Mouse (Mus musculus): ENCODE results near the gene Serpina1c. TPM values are rescaled to one million over a fixed set of nuclear protein-coding genes. Genes with fewer than 3 reads are reported as not detected.
"Not testable (repeated sequence)": the region's sequence is repeated elsewhere in the genome, so short reads cannot be mapped to it uniquely, and the experiment has no call there.

Gene Serpina1c
- not detected in 2 replicates for polyA plus RNA-seq (2016; fragmentation: Nextera tagmentation; extraction: Ambion mirVana)

DNA sequence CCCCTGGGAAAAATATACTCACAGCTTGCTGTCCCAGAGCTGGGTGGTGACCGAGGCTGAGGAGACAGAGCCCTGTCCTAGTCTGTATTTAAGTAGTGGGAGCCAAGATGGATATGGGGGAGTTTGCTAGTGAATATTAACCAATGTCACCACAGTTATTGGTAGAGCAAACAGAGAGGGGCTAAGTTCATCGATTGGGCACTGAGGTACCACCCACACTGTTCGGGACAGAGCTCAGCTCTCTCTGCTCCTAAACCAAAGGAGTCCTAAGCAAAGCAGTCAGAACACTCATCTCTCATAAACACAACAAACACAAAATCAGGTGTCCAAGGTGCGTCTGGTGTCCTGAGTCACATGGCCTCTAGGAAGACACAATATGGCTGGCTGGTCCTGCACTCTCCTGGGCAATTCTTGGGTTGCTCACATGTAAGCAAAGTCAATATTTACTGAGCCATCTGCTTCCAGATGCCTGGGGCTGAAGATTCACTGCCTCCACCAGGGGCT is at the start of gene Serpina1c:
Serpina1c (minus strand) TSS at position 51 of the 504 bp plus-strand sequence.
- not testable (repeated sequence) for H3K4me1 ChIP-seq; H3K9ac ChIP-seq; H3K27ac ChIP-seq; H3K4me2 ChIP-seq (replicated peaks); H3K36me3 ChIP-seq; ATAC-seq (ENCODE audit: low FRiP score); H3K27me3 ChIP-seq; H3K4me3 ChIP-seq
- 89% methylated on average over 4 of the region's 4 CpGs for WGBS
- H3K9me3 ChIP-seq (replicated peaks) = peaks cover 16% of the 10 kb centered on the region

DNA sequence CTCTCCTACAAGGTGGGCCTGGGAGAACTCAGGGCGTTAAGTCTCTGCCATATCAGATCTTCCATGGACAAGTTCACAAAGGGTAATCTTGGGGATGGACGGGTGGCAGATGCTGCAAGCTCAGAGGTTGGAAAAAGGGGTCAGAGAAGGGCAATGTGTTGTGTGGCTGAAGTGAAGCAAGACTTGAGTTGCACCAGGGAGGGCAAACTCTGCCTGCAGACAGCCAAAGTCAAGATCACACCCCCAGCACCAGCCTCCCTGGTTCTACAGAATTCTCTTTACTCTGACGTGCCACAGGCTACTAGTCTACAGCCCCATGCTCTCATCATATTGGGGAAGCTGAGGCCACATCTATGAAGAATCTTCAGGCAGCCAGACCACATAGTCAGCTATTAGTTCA is 48.3 kb upstream of the Serpina1c start:
- not testable (repeated sequence) for H3K27me3 ChIP-seq; H3K4me1 ChIP-seq; H3K4me3 ChIP-seq; H3K4me2 ChIP-seq (replicated peaks); H3K27ac ChIP-seq; ATAC-seq (ENCODE audit: low FRiP score); H3K9ac ChIP-seq; H3K36me3 ChIP-seq
- 93% methylated on average over 3 of the region's 3 CpGs for WGBS
- H3K9me3 ChIP-seq (replicated peaks) = peaks cover 12% of the 10 kb centered on the region; the same call in 1 of the 2 replicates

DNA sequence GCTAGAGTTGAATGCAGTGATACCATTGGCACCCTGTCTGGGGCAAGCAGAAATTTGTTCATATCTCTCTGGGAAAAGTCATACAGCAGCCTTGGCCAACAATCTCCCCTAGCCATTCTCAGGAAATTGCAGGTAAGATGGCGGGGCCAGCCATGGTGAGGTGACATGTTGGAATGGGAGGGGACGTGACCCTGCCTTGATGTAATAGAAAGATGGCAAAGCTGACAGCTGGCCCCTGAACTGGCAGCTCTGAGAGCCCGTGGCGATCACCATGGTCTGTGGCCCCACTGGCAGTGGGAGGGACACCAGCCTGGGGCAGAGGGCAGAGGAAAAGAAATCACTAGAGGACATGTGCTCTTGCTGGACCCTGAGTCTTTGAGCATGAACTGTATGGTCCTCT is 41.6 kb upstream of the Serpina1c start:
- no peak overlapping the region for H3K9ac ChIP-seq
- peaks cover 27% of the 10 kb centered on the region; the same call in 1 of the 2 replicates for H3K9me3 ChIP-seq (replicated peaks)
- H3K27me3 ChIP-seq = no peaks in the 10 kb centered on the region
- ATAC-seq (ENCODE audit: low FRiP score) = no peak
- H3K4me1 ChIP-seq = no peaks in the 10 kb centered on the region
- no peak overlapping the region for H3K4me3 ChIP-seq
- H3K4me2 ChIP-seq (replicated peaks) = no peak overlapping the region
- WGBS = 78% methylated on average over 4 of the region's 4 CpGs
- H3K36me3 ChIP-seq = no peaks in the 10 kb centered on the region
- H3K27ac ChIP-seq = no peak overlapping the region

DNA sequence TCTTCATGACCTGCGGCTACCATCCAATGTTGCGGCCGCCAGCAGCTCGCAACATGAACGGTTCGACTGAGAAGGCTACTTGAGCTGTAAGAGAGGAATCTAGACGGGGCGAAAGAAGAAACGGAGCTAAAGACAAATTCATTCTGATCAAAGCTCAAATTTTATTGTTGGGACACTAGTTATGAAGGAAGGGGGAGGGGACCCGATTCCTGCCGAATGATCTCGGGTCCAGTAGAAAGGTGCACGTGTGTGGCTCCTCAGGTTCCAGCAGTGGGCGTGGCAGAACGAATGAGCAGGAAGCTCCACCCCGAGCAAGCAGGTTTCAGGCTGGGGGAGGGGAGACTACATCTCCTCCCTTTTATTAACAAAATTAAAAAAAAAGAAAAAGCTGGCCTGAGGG is 4.5 kb upstream of the Serpina1c start:
- 92% methylated on average over 11 of the region's 16 CpGs for WGBS
- H3K27me3 ChIP-seq; H3K9me3 ChIP-seq (replicated peaks); ATAC-seq (ENCODE audit: low FRiP score); H3K27ac ChIP-seq; H3K4me3 ChIP-seq; H3K9ac ChIP-seq; H3K36me3 ChIP-seq; H3K4me1 ChIP-seq; H3K4me2 ChIP-seq (replicated peaks): not testable (repeated sequence)

DNA sequence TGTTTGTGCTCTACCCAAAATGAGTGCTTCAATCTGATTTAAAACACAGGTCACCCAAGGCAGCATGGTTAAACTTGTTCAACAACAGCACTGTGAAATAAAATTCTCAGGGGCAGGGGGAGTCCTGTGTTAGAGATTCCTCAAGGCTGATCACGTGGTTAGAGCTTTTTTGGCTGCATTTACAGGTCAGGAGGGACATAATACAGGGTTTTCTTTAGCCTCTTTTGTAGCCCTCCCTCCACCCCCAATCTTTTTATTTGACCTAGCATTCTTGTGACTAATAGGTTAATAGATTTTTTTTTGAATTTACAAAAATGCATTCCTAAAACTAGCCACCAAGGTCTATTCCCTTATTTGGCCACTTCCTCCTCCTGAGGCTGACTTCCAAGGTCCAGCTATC is 3.1 kb upstream of the Serpina1c start:
- not testable (repeated sequence) for H3K27me3 ChIP-seq; H3K9me3 ChIP-seq (replicated peaks); ATAC-seq (ENCODE audit: low FRiP score); H3K27ac ChIP-seq; H3K4me1 ChIP-seq; H3K9ac ChIP-seq; H3K4me2 ChIP-seq (replicated peaks); H3K4me3 ChIP-seq; H3K36me3 ChIP-seq
- WGBS = 45% methylated on average over 1 of the region's 1 CpGs

DNA sequence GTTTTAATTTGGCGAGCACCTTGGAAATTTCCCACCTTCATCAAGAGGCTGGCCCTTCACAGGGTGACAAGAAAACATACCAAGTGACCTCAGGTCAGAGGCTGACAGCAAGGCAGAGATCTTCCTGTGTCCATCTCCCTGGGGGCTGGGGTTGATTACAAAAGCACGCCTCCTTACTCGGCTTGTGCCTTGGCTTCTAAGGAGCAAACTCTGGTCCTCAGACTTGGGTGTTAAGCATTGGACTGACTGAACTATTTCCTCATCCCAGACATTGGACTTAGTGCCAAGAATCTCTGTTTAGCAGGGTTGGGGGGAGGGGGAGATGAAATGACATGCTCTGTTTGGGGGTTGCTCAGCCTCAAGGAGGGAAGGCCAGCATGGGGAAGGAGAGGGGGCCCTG is 2.8 kb downstream of the Serpina1c start:
- H3K9me3 ChIP-seq (replicated peaks) = peaks cover 14% of the 10 kb centered on the region
- H3K4me2 ChIP-seq (replicated peaks); H3K36me3 ChIP-seq; H3K4me3 ChIP-seq; H3K27ac ChIP-seq; ATAC-seq (ENCODE audit: low FRiP score); H3K4me1 ChIP-seq; H3K27me3 ChIP-seq; H3K9ac ChIP-seq: not testable (repeated sequence)
- 86% methylated on average over 3 of the region's 3 CpGs for WGBS

DNA sequence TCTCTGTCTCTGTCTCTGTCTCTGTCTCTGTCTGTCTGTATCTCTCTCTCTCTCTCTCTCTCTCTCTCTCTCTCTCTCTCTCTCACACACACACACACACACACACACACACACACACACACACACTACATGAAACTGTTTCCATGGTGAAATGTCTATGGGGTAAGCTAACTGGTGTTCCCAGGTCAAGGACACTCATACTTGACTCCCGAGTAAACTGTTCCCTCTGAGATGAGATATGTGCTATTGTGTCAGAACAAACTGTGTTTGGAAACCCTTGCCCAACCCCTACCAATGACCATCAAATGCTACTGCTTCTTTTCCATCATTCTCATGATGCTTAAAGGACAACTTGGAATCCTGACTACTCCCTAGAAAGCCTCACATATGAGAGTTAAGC is 37.8 kb downstream of the Serpina1c start:
- H3K9me3 ChIP-seq (replicated peaks); H3K4me1 ChIP-seq; H3K27ac ChIP-seq; H3K4me2 ChIP-seq (replicated peaks); H3K36me3 ChIP-seq; ATAC-seq (ENCODE audit: low FRiP score); H3K9ac ChIP-seq; H3K27me3 ChIP-seq; H3K4me3 ChIP-seq: not testable (repeated sequence)
- WGBS = 85% methylated on average over 1 of the region's 1 CpGs

DNA sequence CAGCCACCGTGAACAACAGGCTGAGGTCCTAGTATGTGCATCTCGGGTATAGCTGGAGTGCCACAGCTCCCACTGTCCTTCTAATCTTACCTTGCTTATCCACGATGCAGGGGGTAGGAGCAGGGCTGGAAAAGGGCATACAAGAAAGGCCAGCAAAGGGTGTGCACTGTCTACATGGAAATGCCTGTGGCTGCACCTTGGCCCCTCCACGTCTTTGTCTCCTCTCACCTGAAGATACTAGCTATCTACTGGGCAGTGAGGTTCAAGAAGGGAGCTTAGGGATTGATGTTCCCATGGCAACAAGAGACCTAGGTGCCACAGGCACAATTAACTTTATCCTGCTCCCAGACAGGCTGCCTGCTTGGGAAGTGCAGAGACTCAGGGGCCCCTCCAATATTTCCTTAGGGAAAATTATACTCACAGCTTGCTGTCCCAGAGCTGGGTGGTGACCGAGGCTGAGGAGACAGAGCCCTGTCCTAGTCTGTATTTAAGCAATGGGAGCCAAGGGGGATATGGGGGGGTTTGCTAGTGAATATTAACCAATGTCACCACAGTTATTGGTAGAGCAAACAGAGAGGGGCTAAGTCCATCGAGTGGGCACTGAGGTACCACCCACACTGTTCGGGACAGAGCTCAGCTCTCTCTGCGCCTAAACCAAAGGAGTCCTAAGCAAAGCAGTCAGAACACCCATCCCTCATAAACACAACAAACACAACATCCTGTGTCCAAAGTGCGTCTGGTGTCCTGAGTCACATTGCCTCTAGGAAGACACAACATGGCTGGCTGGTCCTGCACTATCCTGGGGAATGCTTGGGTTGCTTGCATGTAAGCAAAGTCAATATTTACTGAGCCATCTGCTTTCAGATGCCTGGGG is 41.3 kb downstream of the Serpina1c start, which contains the start of gene Serpina1a:
Serpina1a (minus strand) TSS at position 462 of the 874 bp plus-strand sequence.
- ATAC-seq (ENCODE audit: low FRiP score); H3K27me3 ChIP-seq; H3K9ac ChIP-seq; H3K4me2 ChIP-seq (replicated peaks); H3K4me1 ChIP-seq; H3K27ac ChIP-seq; H3K36me3 ChIP-seq; H3K4me3 ChIP-seq; H3K9me3 ChIP-seq (replicated peaks): not testable (repeated sequence)
- WGBS = 86% methylated on average over 9 of the region's 9 CpGs

DNA sequence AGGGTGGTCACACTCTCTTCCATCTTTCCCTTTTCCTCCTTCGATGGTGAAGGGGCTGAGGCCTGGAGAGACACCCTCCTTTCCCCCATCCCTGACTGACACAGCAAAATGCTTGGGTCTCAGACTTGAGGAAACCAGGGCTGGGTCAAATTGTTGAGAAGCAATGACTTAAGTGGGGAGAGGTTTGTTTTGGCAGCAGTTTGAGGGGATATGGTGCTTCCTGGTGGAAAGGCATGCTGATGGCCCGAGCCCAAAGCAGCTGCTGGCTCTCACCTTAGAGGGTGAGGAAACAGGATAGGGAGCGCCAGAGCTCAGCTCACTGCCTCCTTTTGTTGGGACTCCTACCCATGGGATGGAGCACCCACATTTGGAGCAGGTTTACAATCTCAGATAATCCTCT is 43.7 kb downstream of the Serpina1c start:
- no peak overlapping the region for H3K4me2 ChIP-seq (replicated peaks)
- WGBS = 82% methylated on average over 3 of the region's 3 CpGs
- no peaks in the 10 kb centered on the region for H3K27me3 ChIP-seq
- H3K9ac ChIP-seq = no peak overlapping the region
- no peaks in the 10 kb centered on the region for H3K36me3 ChIP-seq
- H3K9me3 ChIP-seq (replicated peaks) = peaks cover 4% of the 10 kb centered on the region; the same call in 1 of the 2 replicates
- no peak for ATAC-seq (ENCODE audit: low FRiP score)
- no peak overlapping the region for H3K4me3 ChIP-seq
- no peaks in the 10 kb centered on the region for H3K4me1 ChIP-seq
- H3K27ac ChIP-seq = no peak overlapping the region

DNA sequence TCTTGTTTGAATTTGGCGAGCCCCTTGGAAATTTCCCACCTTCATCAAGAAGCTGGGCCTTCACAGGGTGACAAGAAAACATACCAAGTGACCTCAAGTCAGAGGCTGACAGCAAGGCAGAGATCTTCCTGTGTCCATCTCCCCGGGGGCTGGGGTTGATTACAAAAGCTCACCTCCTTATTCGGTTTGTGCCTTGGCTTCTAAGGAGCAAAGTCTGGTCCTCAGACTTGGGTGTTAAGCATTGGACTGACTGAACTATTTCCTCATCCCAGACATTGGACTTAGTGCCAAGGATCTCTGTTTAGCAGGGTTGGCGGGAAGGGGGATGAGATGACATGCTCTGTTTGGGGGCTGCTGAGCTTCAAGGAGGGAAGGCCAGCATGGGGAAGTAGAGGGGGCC is 44.1 kb downstream of the Serpina1c start:
- H3K9ac ChIP-seq; H3K9me3 ChIP-seq (replicated peaks); H3K36me3 ChIP-seq; H3K4me2 ChIP-seq (replicated peaks); H3K4me3 ChIP-seq; ATAC-seq (ENCODE audit: low FRiP score); H3K4me1 ChIP-seq; H3K27ac ChIP-seq; H3K27me3 ChIP-seq: not testable (repeated sequence)
- WGBS = 82% methylated on average over 3 of the region's 4 CpGs

DNA sequence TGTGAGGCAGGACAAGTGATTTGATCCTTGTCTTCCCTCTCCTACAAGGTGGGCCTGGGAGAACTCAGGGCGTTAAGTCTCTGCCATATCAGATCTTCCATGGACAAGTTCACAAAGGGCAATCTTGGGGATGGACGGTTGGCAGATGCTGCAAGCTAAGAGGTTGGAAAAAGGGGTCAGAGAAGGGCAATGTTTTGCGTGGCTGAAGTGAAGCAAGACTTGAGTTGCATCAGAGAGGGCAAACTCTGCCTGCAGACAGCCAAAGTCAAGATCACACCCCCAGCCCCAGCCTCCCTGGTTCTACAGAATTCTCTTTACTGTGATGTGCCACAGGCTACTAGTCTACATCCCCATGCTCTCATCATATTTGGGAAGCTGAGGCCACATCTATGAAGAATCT is 45.1 kb downstream of the Serpina1c start:
- 82% methylated on average over 3 of the region's 3 CpGs for WGBS
- not testable (repeated sequence) for H3K9ac ChIP-seq; H3K27me3 ChIP-seq; ATAC-seq (ENCODE audit: low FRiP score); H3K9me3 ChIP-seq (replicated peaks); H3K27ac ChIP-seq; H3K4me2 ChIP-seq (replicated peaks); H3K36me3 ChIP-seq; H3K4me3 ChIP-seq; H3K4me1 ChIP-seq

DNA sequence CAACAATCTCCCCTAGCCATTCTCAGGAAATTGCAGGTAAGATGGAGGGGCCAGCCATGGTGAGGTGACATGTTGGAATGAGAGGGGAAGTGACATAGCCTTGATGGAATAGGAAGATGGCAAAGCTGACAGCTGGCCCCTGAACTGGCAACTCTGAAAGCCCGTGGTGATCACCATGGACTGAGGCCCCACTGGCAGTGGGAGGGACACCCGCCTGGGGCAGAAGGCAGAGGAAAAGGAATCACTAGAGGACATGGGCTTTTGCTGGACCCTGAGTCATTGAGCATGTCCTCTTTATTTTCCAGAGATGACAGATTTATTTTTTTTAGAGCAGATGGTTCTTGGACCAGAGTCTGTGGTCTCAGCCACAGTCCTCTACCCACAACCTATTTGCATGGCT is 51.7 kb downstream of the Serpina1c start:
- not testable (repeated sequence) for H3K36me3 ChIP-seq; H3K4me2 ChIP-seq (replicated peaks); H3K27ac ChIP-seq; H3K4me3 ChIP-seq; H3K9ac ChIP-seq; ATAC-seq (ENCODE audit: low FRiP score); H3K27me3 ChIP-seq; H3K4me1 ChIP-seq; H3K9me3 ChIP-seq (replicated peaks)
- WGBS = 85% methylated on average over 2 of the region's 2 CpGs
